20 mouse cellular contexts compared by ENCODE assay signal in the genomic region with DNA sequence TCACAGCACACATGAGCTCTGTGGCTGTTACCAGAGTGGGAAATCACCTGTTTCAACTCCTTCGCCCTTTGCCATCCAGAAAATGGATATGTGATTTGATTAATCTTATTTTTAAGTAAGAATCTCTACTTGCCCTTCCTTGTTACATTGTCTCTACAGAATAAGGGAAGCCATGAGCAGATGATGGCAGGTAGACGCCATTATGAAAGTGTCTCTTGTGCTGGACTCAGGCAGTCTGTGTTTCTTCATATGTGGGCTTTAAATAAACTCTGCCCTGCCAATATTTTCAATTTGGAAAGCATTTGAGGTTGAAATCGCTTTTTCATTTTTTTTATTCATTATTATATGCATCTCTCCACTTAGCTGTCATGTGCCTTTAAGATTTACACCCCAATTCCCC.
DNase-seq lines count a peak whose midpoint lies in the region; ATAC-seq lines count a peak whose summit lies in the region.
"Had no signal": no experiment of that assay in that cellular context is flagged by ENCODE, and none has a peak within 500 bp of the region (broad histone marks: within the 10 kb centered on the region; RNA-seq: fewer than 3 reads in every experiment).

No protein-coding gene starts in this region.

- H3K27me3 ChIP-seq in hindbrain, embryonic 12.5 days: no peaks in the 10 kb centered on the region
- H3K27me3 ChIP-seq in hindbrain, embryonic 10.5 days (ENCODE audit: insufficient read depth, poor library complexity, severe bottlenecking): no peaks in the 10 kb centered on the region
- no peaks in the 10 kb centered on the region for H3K27me3 ChIP-seq in neural tube, embryonic 12.5 days (replicated peaks)
- H3K27me3 ChIP-seq in midbrain, embryonic 14.5 days (ENCODE audit: control insufficient read depth, insufficient read depth, low read length): no peaks in the 10 kb centered on the region
- no peaks in the 10 kb centered on the region for H3K27me3 ChIP-seq in neural tube, embryonic 15.5 days (replicated peaks)
- H3K27me3 ChIP-seq: limb, embryonic 13.5 days; liver, embryonic 12.5 days had no signal

- H3K4me3 ChIP-seq in hindbrain, embryonic 12.5 days: no peak overlapping the region
- no peak overlapping the region for H3K4me3 ChIP-seq in hindbrain, embryonic 10.5 days
- no peak overlapping the region for H3K4me3 ChIP-seq in neural tube, embryonic 12.5 days
- no peak overlapping the region for H3K4me3 ChIP-seq in midbrain, embryonic 14.5 days (replicated peaks; ENCODE audit: low read depth, low read length)
- H3K4me3 ChIP-seq in neural tube, embryonic 15.5 days (replicated peaks): no peak overlapping the region
- H3K4me3 ChIP-seq: limb, embryonic 13.5 days; liver, embryonic 12.5 days had no signal

- peak overlapping the region; percentile 73 for H3K27ac ChIP-seq in hindbrain, embryonic 12.5 days
- H3K27ac ChIP-seq in hindbrain, embryonic 10.5 days: no peak overlapping the region
- H3K27ac ChIP-seq in neural tube, embryonic 12.5 days: peak overlapping the region; percentile 27; the same call in 1 of the 2 replicates
- H3K27ac ChIP-seq in midbrain, embryonic 14.5 days (replicated peaks; ENCODE audit: low read depth, low read length): peak overlapping the region; percentile 84
- peak overlapping the region; percentile 76 for H3K27ac ChIP-seq in neural tube, embryonic 15.5 days (replicated peaks)
- H3K27ac ChIP-seq: kidney, postnatal 0 days; limb, embryonic 13.5 days; liver, embryonic 12.5 days; stomach, postnatal 0 days had no signal

- no peak for ATAC-seq in hindbrain, embryonic 12.5 days (ENCODE audit: low FRiP score)
- no peak for ATAC-seq in neural tube, embryonic 12.5 days (ENCODE audit: low FRiP score, low read depth)
- ATAC-seq in midbrain, embryonic 14.5 days (ENCODE audit: low FRiP score, low TSS enrichment): no peak
- ATAC-seq in neural tube, embryonic 15.5 days (ENCODE audit: low FRiP score): peak; percentile 51
- ATAC-seq: CD4-positive, CD25-positive, alpha-beta regulatory T cell, adult 4 months; inflammation-experienced regulatory T-cells, adult 6 months; liver, embryonic 12.5 days had no signal

- no peaks in the 10 kb centered on the region for H3K9me3 ChIP-seq in hindbrain, embryonic 12.5 days (replicated peaks)
- no peaks in the 10 kb centered on the region for H3K9me3 ChIP-seq in hindbrain, embryonic 10.5 days
- no peaks in the 10 kb centered on the region for H3K9me3 ChIP-seq in neural tube, embryonic 12.5 days
- no peaks in the 10 kb centered on the region for H3K9me3 ChIP-seq in midbrain, embryonic 14.5 days (ENCODE audit: control insufficient read depth, low read length)
- no peaks in the 10 kb centered on the region for H3K9me3 ChIP-seq in neural tube, embryonic 15.5 days (replicated peaks)
- H3K9me3 ChIP-seq: limb, embryonic 13.5 days; liver, embryonic 12.5 days had no signal

- peaks cover 17% of the 10 kb centered on the region for H3K4me1 ChIP-seq in hindbrain, embryonic 12.5 days
- peaks cover 33% of the 10 kb centered on the region for H3K4me1 ChIP-seq in hindbrain, embryonic 10.5 days (replicated peaks)
- 0 out of 2 replicates have a peak, but pooled peaks cover 2% of the 10 kb centered on the region for H3K4me1 ChIP-seq in neural tube, embryonic 12.5 days
- peaks cover 28% of the 10 kb centered on the region for H3K4me1 ChIP-seq in midbrain, embryonic 14.5 days (ENCODE audit: control insufficient read depth, insufficient read depth, low read length)
- H3K4me1 ChIP-seq in neural tube, embryonic 15.5 days: peaks cover 22% of the 10 kb centered on the region
- H3K4me1 ChIP-seq: limb, embryonic 13.5 days; liver, embryonic 12.5 days had no signal

- no peaks in the 10 kb centered on the region for H3K36me3 ChIP-seq in hindbrain, embryonic 12.5 days
- no peaks in the 10 kb centered on the region for H3K36me3 ChIP-seq in hindbrain, embryonic 10.5 days
- H3K36me3 ChIP-seq in neural tube, embryonic 12.5 days: no peaks in the 10 kb centered on the region
- no peaks in the 10 kb centered on the region for H3K36me3 ChIP-seq in midbrain, embryonic 14.5 days (ENCODE audit: control insufficient read depth, insufficient read depth, low read length)
- no peaks in the 10 kb centered on the region for H3K36me3 ChIP-seq in neural tube, embryonic 15.5 days
- H3K36me3 ChIP-seq: limb, embryonic 13.5 days; liver, embryonic 12.5 days had no signal

- H3K4me2 ChIP-seq in hindbrain, embryonic 12.5 days (replicated peaks): peak overlapping the region; percentile 13; the same call in 1 of the 2 replicates
- H3K4me2 ChIP-seq in neural tube, embryonic 12.5 days (replicated peaks): no peak overlapping the region
- peak overlapping the region; percentile 9; the same call in 1 of the 2 replicates for H3K4me2 ChIP-seq in midbrain, embryonic 14.5 days (ENCODE audit: low read length)
- peak overlapping the region; percentile 37 for H3K4me2 ChIP-seq in neural tube, embryonic 15.5 days
- H3K4me2 ChIP-seq: limb, embryonic 13.5 days; liver, embryonic 12.5 days had no signal

- no peak for DNase-seq in hindbrain, embryonic 10.5 days (ENCODE audit: low spot score)
- DNase-seq in neural tube, embryonic 10.5 days (ENCODE audit: extremely low spot score, low spot score): no peak
- peak; percentile 37 for DNase-seq in midbrain, embryonic 14.5 days
- no peak for DNase-seq in heart, adult 9 months (ENCODE audit: low spot score in 2 of 2)
- no peak for DNase-seq in kidney, postnatal 25 days
- DNase-seq: adrenal gland, postnatal 25 days; gastrocnemius, postnatal 14 days; heart, adult 11 months; kidney, adult 18-20 months; lung, adult 2 months; lung, postnatal 14 days had no signal

- WGBS in hindbrain, embryonic 12.5 days: 80% methylated on average over 3 of the region's 3 CpGs
- 87% methylated on average over 3 of the region's 3 CpGs for WGBS in hindbrain, embryonic 10.5 days
- 74% methylated on average over 3 of the region's 3 CpGs for WGBS in neural tube, embryonic 12.5 days
- WGBS in midbrain, embryonic 14.5 days: 73% methylated on average over 3 of the region's 3 CpGs
- WGBS in neural tube, embryonic 15.5 days: 63% methylated on average over 3 of the region's 3 CpGs

- H3K9ac ChIP-seq in hindbrain, embryonic 12.5 days: no peak overlapping the region
- no peak overlapping the region for H3K9ac ChIP-seq in neural tube, embryonic 12.5 days
- H3K9ac ChIP-seq in midbrain, embryonic 14.5 days (replicated peaks; ENCODE audit: low read length): no peak overlapping the region
- no peak overlapping the region for H3K9ac ChIP-seq in neural tube, embryonic 15.5 days (replicated peaks)
- H3K9ac ChIP-seq: limb, embryonic 13.5 days; liver, embryonic 12.5 days had no signal
